Mouse (Mus musculus): ENCODE measurements around the gene Colca2.

DNA sequence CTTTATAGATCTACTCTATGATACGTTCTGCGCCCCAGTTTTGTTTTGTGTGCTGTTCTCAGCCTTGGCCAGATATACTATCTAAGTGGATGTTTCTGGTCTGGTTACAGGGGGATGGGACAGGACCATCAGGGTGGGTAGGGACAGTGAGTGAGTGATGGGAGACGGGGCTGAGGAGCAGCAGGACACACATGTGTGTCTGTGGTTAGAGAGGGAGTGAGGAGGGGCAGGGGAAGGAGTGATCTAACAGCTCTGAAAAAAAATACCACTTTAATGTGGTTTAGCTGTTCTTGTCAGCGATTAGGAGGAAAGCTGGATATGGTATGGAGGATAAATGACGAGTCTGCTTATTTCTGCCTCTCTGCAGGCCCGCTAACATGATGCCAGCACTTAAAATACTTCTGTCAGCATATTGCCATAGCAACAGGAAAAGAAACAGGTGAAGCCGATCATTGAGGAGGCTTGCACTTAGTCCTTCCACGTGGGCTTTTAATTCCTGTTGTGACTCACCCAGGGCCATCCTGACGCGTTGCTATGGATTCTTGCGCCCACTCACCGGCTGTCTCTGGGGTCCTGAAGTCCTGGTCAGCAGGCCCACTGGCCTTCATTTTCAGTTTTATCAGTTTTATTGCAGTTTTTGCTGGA, 39.5 kb downstream of the Colca2 start:
- TF ChIP-seq POLR2A (IDR thresholded peaks at IDR 0.05; ENCODE audit: control insufficient read depth, low read depth, low read length) (no peak), CTCF (IDR thresholded peaks at IDR 0.05; ENCODE audit: control insufficient read depth, insufficient read depth, insufficient replicate concordance, low read depth, low read length) (no peak)
